Mouse (Mus musculus) lung, adult 2 months (tissue): ENCODE measurements at regions not wholly inside any gene's neighbourhood (a gene's known extent, or its start where the extent isn't known, plus 50 kb on each side); places are given as distances from the start of the nearest gene placed in this dataset.

ENCODE experiments used
- CTCF ChIP-seq: fragments of 200-500 bp; IDR thresholded peaks from 2 replicates; pipeline ENCODE4 v1.5.1; 2011; ENCODE audit warnings: mild to moderate bottlenecking, low read length, control low read depth; ENCODE audit not compliant: insufficient read depth
- POLR2A ChIP-seq: fragments of 200-500 bp; IDR thresholded peaks from 2 replicates; pipeline ENCODE4 v1.6.1; 2011; ENCODE audit warnings: low read depth, mild to moderate bottlenecking, control low read depth, low read length, borderline replicate concordance; ENCODE audit errors: extremely low read depth

GRCm38 (mm10) chr13:84404566-84405194, 182.6 kb downstream of the Tmem161b start:
- no peak for TF ChIP-seq CTCF
- no peak for TF ChIP-seq POLR2A
